Mouse (Mus musculus) cortical plate, adult 2 months (tissue): Measurements from ENCODE around the gene Ahnak.

Experiments used
- CTCF ChIP-seq: fragments of 200-500 bp; IDR thresholded peaks from 2 replicates; pipeline ENCODE4 v1.5.1; 2011; ENCODE audit warnings: mild to moderate bottlenecking, control low read depth, low read length; ENCODE audit not compliant: insufficient read depth; ENCODE audit errors: extremely low read depth
- POLR2A ChIP-seq: fragments of 200-500 bp; IDR thresholded peaks from 2 replicates; pipeline ENCODE4 v1.6.1; 2011; ENCODE audit warnings: mild to moderate bottlenecking, low read length, control low read depth; ENCODE audit not compliant: insufficient read depth; ENCODE audit errors: extremely low read depth

DNA sequence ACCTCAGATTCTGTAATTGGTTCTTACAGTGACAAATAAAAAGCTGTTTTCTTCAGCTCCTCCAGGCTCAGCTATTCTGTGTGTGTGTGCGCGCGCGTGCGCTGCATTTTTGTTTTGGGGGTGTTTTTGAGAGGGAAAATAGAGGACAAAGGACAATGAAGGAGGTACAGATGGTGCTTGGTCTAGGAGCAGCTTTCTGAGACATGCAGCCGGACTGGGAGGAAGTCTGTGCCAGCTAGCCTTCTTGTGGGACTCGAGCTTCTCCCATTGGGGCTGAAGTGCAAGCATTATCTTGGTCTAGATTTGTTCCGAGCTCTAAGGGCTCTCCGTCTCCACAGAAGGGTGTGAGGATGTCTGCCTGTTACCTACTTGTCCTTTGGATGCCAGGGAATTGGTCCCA lies 36.8 kb upstream of the Ahnak start:
- TF ChIP-seq CTCF: no peak
- no peak for TF ChIP-seq POLR2A
